Mouse (Mus musculus): ENCODE results near the gene Glp2r. TPM values are rescaled to one million over a fixed set of nuclear protein-coding genes. Genes with fewer than 3 reads are reported as not detected.

The Glp2r gene
- total RNA-seq, 1 experiment: not detected

GRCm38 (mm10) chr11:67616557-67617239, 154.3 kb downstream of the Glp2r start:
- Histone ChIP-seq H3K9me3 (ENCODE audit: control insufficient read depth, insufficient read depth, low read depth, low read length) (no peaks in the 10 kb centered on the region), H3K36me3 (ENCODE audit: control insufficient read depth, insufficient read depth, low read length, poor library complexity, severe bottlenecking) (no peaks in the 10 kb centered on the region), H3K9ac (ENCODE audit: insufficient read depth, low read depth, low read length, poor library complexity, severe bottlenecking) (no peak overlapping the region), H3K4me3 (ENCODE audit: insufficient read depth in 1 of 2, low read depth in 1 of 2, low read length in 2 of 2, poor library complexity in 1 of 2, severe bottlenecking in 1 of 2) (no peak overlapping the region), H3K27ac (ENCODE audit: insufficient read depth, low read depth, low read length, poor library complexity, severe bottlenecking) (no peak overlapping the region), H3K4me1 (ENCODE audit: control insufficient read depth in 2 of 2, insufficient read depth in 2 of 2, low read length in 2 of 2, poor library complexity in 1 of 2) (no peaks in the 10 kb centered on the region)
- TF ChIP-seq ZC3H11A (IDR thresholded peaks at IDR 0.05; ENCODE audit: borderline replicate concordance, low read depth, low read length): no peak
- no peak for TF ChIP-seq ZNF384 (IDR thresholded peaks at IDR 0.05; ENCODE audit: low read depth, low read length)
- TF ChIP-seq CHD2 (IDR thresholded peaks at IDR 0.05; ENCODE audit: low read depth, low read length): no peak
- TF ChIP-seq MAFK (IDR thresholded peaks at IDR 0.05; ENCODE audit: insufficient read depth, low read depth, low read length): no peak
- no peak for TF ChIP-seq HCFC1 (IDR thresholded peaks at IDR 0.05; ENCODE audit: borderline replicate concordance, insufficient read depth, low read length)
- no peak for DNase-seq (ENCODE audit: low read depth, low spot score)
- in situ Hi-C loops (cut with MboI; ENCODE audit: low sequenced_read_pairs in 2 of 2, unreplicated experiment in 2 of 2): no loop called here

GRCm38 (mm10) chr11:67612158-67612839, 158.7 kb downstream of the Glp2r start:
- H3K9ac ChIP-seq (ENCODE audit: insufficient read depth, low read depth, low read length, poor library complexity, severe bottlenecking): no peak overlapping the region
- DNase-seq (ENCODE audit: low read depth, low spot score): no peak
- no peaks in the 10 kb centered on the region for H3K4me1 ChIP-seq (ENCODE audit: control insufficient read depth in 2 of 2, insufficient read depth in 2 of 2, low read length in 2 of 2, poor library complexity in 1 of 2)
- in situ Hi-C loops (cut with MboI; ENCODE audit: low sequenced_read_pairs in 2 of 2, unreplicated experiment in 2 of 2): no loop called here
- TF ChIP-seq MAFK (IDR thresholded peaks at IDR 0.05; ENCODE audit: insufficient read depth, low read depth, low read length) (no peak), ZNF384 (IDR thresholded peaks at IDR 0.05; ENCODE audit: low read depth, low read length) (no peak), CHD2 (IDR thresholded peaks at IDR 0.05; ENCODE audit: low read depth, low read length) (no peak), HCFC1 (IDR thresholded peaks at IDR 0.05; ENCODE audit: borderline replicate concordance, insufficient read depth, low read length) (no peak), ZC3H11A (IDR thresholded peaks at IDR 0.05; ENCODE audit: borderline replicate concordance, low read depth, low read length) (no peak)
- no peaks in the 10 kb centered on the region for H3K36me3 ChIP-seq (ENCODE audit: control insufficient read depth, insufficient read depth, low read length, poor library complexity, severe bottlenecking)
- no peak overlapping the region for H3K4me3 ChIP-seq (ENCODE audit: insufficient read depth in 1 of 2, low read depth in 1 of 2, low read length in 2 of 2, poor library complexity in 1 of 2, severe bottlenecking in 1 of 2)
- no peak overlapping the region for H3K27ac ChIP-seq (ENCODE audit: insufficient read depth, low read depth, low read length, poor library complexity, severe bottlenecking)
- H3K9me3 ChIP-seq (ENCODE audit: control insufficient read depth, insufficient read depth, low read depth, low read length): no peaks in the 10 kb centered on the region

Other genes starting within 250 kb of the Glp2r start
- gene Rcvrn, start 75.8 kb downstream of the Glp2r start, total RNA-seq (2012; rRNA removed): not detected in 2 replicates
- gene Gsg1l2, start 3.5 kb upstream of the Glp2r start, total RNA-seq (2012; rRNA removed): not detected in 2 replicates
- gene Dhrs7c, start 27.0 kb upstream of the Glp2r start, total RNA-seq (2012; rRNA removed): not detected in 2 replicates
- 1.1 and 1.6 TPM in 2 replicates for gene Usp43, start 151.0 kb upstream of the Glp2r start, total RNA-seq (2012; rRNA removed)
- gene Cfap52, start 194.5 kb upstream of the Glp2r start, total RNA-seq (2012; rRNA removed): 0.36 and 0.48 TPM in 2 replicates
- gene Stx8, start 195.0 kb upstream of the Glp2r start, total RNA-seq (2012; rRNA removed): 15.5 and 19.4 TPM in 2 replicates

Measured in ES-E14 (cell line).